Mouse (Mus musculus) left cerebral cortex, adult 6 months (tissue): ENCODE measurements around the gene Ddc. TPM values are rescaled to one million over a fixed set of nuclear protein-coding genes. Genes with fewer than 3 reads are reported as not detected.

Source experiments
- long read RNA-seq, 2 experiments: library from polyadenylated mRNA; unstranded; transcript quantifications; one replicate each; pipeline ENCODE4 v2.0.0; 2019 to 2020
- polyA plus RNA-seq: library from polyadenylated mRNA; unstranded; fragments of <200 nt; fragmentation: Nextera tagmentation; gene quantifications from 2 replicates; pipeline ENCODE4 v1.2.3, GENCODE M21; 2021

The Ddc gene
- 4.5 and 5.1 TPM in 2 replicates for polyA plus RNA-seq
- long read RNA-seq, experiment 1, partial matches to known transcripts, result 2 of 4 reads
- long read RNA-seq, experiment 1, other reads (novel, unspliced or antisense), result 1 of 4 reads
- long read RNA-seq, experiment 2, partial matches to known transcripts, result 2 of 3 reads
- long read RNA-seq, experiment 2, other reads (novel, unspliced or antisense), result 1 of 3 reads

DNA sequence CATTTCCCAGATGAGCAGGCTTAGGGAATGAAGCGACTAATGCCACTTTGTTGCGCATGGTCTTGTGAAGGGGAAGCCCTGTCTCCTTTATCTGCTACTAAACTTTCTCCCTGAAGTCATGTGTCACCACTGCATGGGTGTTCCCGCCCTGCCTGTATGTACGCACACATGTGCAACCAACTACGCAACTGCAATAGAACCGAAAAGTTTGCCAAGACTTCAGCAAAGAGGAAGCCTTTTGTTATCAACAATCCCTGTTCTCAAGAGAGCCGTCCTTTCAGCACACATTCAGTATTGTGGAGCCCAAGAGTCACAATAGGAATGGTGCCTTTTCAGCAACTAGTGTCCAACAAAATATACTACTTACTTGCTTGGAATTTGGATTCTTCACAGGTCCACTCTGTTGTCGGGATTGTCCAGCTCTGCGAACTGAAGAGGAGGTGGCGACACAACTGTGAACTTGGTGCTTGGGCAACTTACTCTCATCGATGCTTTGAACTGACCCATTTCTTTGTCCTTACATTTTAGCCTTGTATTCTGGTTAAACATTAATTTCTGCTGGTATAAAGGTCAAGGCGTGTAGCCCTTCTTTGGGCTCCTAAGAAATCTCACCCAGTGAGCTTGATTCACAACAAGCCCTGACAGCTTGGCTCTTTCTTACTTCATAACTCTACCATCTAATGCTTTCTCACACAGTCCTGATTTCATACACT lies at the start of gene Ddc:
Ddc (minus strand) TSS at position 500 of the 713 bp plus-strand sequence.

DNA sequence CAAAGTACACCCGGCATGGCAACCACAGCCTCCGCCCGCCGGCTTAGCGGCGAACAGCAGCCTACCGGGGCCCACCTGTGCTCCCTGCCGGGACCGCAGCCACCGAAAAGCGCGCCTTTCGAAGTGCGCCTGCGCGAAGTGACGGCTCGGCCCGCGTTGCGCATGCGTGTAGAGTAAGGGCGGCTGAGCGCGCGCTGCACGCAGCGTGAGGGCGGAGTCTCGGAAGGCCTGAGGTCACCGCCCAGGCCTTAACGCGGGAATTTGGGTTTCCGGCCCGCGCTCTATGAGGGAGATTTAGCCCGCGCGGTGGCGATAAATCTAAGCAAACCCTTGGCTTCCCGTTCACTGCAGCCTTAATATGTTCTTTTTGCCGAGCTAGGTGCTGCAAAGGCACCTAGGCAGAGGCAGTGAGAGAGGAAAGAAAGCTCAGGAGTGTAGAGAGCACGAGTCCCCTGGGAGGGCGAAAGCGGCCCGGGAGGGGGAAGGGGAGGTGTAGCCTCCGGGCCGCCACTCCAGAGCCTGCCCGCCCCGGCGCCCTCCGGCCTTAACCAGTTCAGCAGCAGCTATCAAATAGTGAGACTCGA lies 89.0 kb downstream of the Ddc start, which contains the start of gene Fignl1:
Fignl1 (minus strand) TSS at position 143 of the 584 bp plus-strand sequence.

Other genes starting within 250 kb of the Ddc start
- gene Ikzf1, start 213.1 kb downstream of the Ddc start, polyA plus RNA-seq, result 0.48 and 1.5 TPM in 2 replicates
- 0.86 and 0.99 TPM in 2 replicates for gene Fignl1, start 89.2 kb downstream of the Ddc start, polyA plus RNA-seq
- gene Grb10, start 140.5 kb upstream of the Ddc start, polyA plus RNA-seq, result 9.7 and 9.8 TPM in 2 replicates